Mouse (Mus musculus): ENCODE data around the gene Scaf8. TPM values are rescaled to one million over a fixed set of nuclear protein-coding genes. Genes with fewer than 3 reads are reported as not detected.

Scaf8 gene
- polyA plus RNA-seq, 1 experiment from 2014 or later: 13.7 TPM

- Histone ChIP-seq H3K36me3 (ENCODE audit: control insufficient read depth, insufficient read depth) (no peaks in the 10 kb centered on the region), H3K9me3 (replicated peaks; ENCODE audit: control insufficient read depth, low read length) (no peaks in the 10 kb centered on the region), H3K4me1 (ENCODE audit: control insufficient read depth, insufficient read depth, low read length) (no peaks in the 10 kb centered on the region), H3K27ac (ENCODE audit: low read length) (no peak overlapping the region), H3K27me3 (ENCODE audit: control insufficient read depth, insufficient read depth, low read length) (no peaks in the 10 kb centered on the region), H3K9ac (ENCODE audit: low read length) (no peak overlapping the region), H3K4me3 (ENCODE audit: low read length) (no peak overlapping the region), H3K4me2 (ENCODE audit: low read depth, low read length) (no peak overlapping the region)
- WGBS: 54% methylated on average over 4 of the region's 4 CpGs
- ATAC-seq (replicated peaks; ENCODE audit: extremely low read depth, insufficient read depth, low FRiP score): peak; percentile 73
Observed at GRCm38 (mm10) chr17:3224383-3225106, 109.8 kb downstream of the Scaf8 start.

GRCm38 (mm10) chr17:3230231-3231000 lies 115.6 kb downstream of the Scaf8 start:
- H3K27me3 ChIP-seq (ENCODE audit: control insufficient read depth, insufficient read depth, low read length): no peaks in the 10 kb centered on the region
- H3K27ac ChIP-seq (ENCODE audit: low read length): 0 out of 2 replicates have a peak overlapping the region, but pooled peaks have one; percentile 2
- peak overlapping the region; percentile 55 for H3K4me2 ChIP-seq (ENCODE audit: low read depth, low read length)
- no peak overlapping the region; the same call in none of the 2 replicates for H3K9ac ChIP-seq (ENCODE audit: low read length)
- 57% methylated on average over 17 of the region's 17 CpGs for WGBS
- 0 out of 2 replicates have a peak, but pooled peaks cover 5% of the 10 kb centered on the region for H3K4me1 ChIP-seq (ENCODE audit: control insufficient read depth, insufficient read depth, low read length)
- no peaks in the 10 kb centered on the region for H3K36me3 ChIP-seq (ENCODE audit: control insufficient read depth, insufficient read depth)
- H3K4me3 ChIP-seq (ENCODE audit: low read length): peak overlapping the region; percentile 38
- no peaks in the 10 kb centered on the region for H3K9me3 ChIP-seq (replicated peaks; ENCODE audit: control insufficient read depth, low read length)
- peak; percentile 78 for ATAC-seq (replicated peaks; ENCODE audit: extremely low read depth, insufficient read depth, low FRiP score)

GRCm38 (mm10) chr17:3232626-3233025 lies 117.9 kb downstream of the Scaf8 start:
- Histone ChIP-seq H3K27me3 (ENCODE audit: control insufficient read depth, insufficient read depth, low read length) (no peaks in the 10 kb centered on the region), H3K36me3 (ENCODE audit: control insufficient read depth, insufficient read depth) (peaks cover 4% of the 10 kb centered on the region), H3K4me2 (ENCODE audit: low read depth, low read length) (no peak overlapping the region), H3K27ac (ENCODE audit: low read length) (no peak overlapping the region), H3K4me1 (ENCODE audit: control insufficient read depth, insufficient read depth, low read length) (0 out of 2 replicates have a peak, but pooled peaks cover 5% of the 10 kb centered on the region), H3K9me3 (replicated peaks; ENCODE audit: control insufficient read depth, low read length) (no peaks in the 10 kb centered on the region), H3K9ac (ENCODE audit: low read length) (no peak overlapping the region), H3K4me3 (ENCODE audit: low read length) (no peak overlapping the region)
- ATAC-seq (replicated peaks; ENCODE audit: extremely low read depth, insufficient read depth, low FRiP score): no peak
- WGBS: 65% methylated on average over 5 of the region's 5 CpGs

GRCm38 (mm10) chr17:3243672-3244071 lies 128.9 kb downstream of the Scaf8 start:
- Histone ChIP-seq H3K36me3 (ENCODE audit: control insufficient read depth, insufficient read depth) (no peaks in the 10 kb centered on the region), H3K27me3 (ENCODE audit: control insufficient read depth, insufficient read depth, low read length) (no peaks in the 10 kb centered on the region), H3K4me1 (ENCODE audit: control insufficient read depth, insufficient read depth, low read length) (peaks cover 18% of the 10 kb centered on the region), H3K4me2 (ENCODE audit: low read depth, low read length) (no peak overlapping the region), H3K27ac (ENCODE audit: low read length) (no peak overlapping the region), H3K4me3 (ENCODE audit: low read length) (no peak overlapping the region), H3K9me3 (replicated peaks; ENCODE audit: control insufficient read depth, low read length) (no peaks in the 10 kb centered on the region), H3K9ac (ENCODE audit: low read length) (no peak overlapping the region)
- 89% methylated on average over 3 of the region's 3 CpGs for WGBS
- no peak for ATAC-seq (replicated peaks; ENCODE audit: extremely low read depth, insufficient read depth, low FRiP score)

GRCm38 (mm10) chr17:3244881-3245739 lies 130.3 kb downstream of the Scaf8 start:
- H3K4me2 ChIP-seq (ENCODE audit: low read depth, low read length): no peak overlapping the region
- H3K27me3 ChIP-seq (ENCODE audit: control insufficient read depth, insufficient read depth, low read length): no peaks in the 10 kb centered on the region
- H3K36me3 ChIP-seq (ENCODE audit: control insufficient read depth, insufficient read depth): no peaks in the 10 kb centered on the region
- WGBS: 50% methylated on average over 8 of the region's 8 CpGs
- no peaks in the 10 kb centered on the region for H3K9me3 ChIP-seq (replicated peaks; ENCODE audit: control insufficient read depth, low read length)
- no peak overlapping the region for H3K4me3 ChIP-seq (ENCODE audit: low read length)
- H3K4me1 ChIP-seq (ENCODE audit: control insufficient read depth, insufficient read depth, low read length): peaks cover 25% of the 10 kb centered on the region
- 0 out of 2 replicates have a peak, but pooled peaks have one; percentile 47 for ATAC-seq (replicated peaks; ENCODE audit: extremely low read depth, insufficient read depth, low FRiP score)
- no peak overlapping the region for H3K27ac ChIP-seq (ENCODE audit: low read length)
- no peak overlapping the region for H3K9ac ChIP-seq (ENCODE audit: low read length)

- no peak overlapping the region for H3K27ac ChIP-seq (ENCODE audit: low read length)
- WGBS: 32% methylated on average over 7 of the region's 7 CpGs
- H3K36me3 ChIP-seq (ENCODE audit: control insufficient read depth, insufficient read depth): no peaks in the 10 kb centered on the region
- H3K27me3 ChIP-seq (ENCODE audit: control insufficient read depth, insufficient read depth, low read length): no peaks in the 10 kb centered on the region
- no peak overlapping the region for H3K9ac ChIP-seq (ENCODE audit: low read length)
- H3K9me3 ChIP-seq (replicated peaks; ENCODE audit: control insufficient read depth, low read length): no peaks in the 10 kb centered on the region
- no peak overlapping the region for H3K4me2 ChIP-seq (ENCODE audit: low read depth, low read length)
- H3K4me3 ChIP-seq (ENCODE audit: low read length): no peak overlapping the region
- ATAC-seq (replicated peaks; ENCODE audit: extremely low read depth, insufficient read depth, low FRiP score): no peak
- H3K4me1 ChIP-seq (ENCODE audit: control insufficient read depth, insufficient read depth, low read length): peaks cover 21% of the 10 kb centered on the region
Observed at GRCm38 (mm10) chr17:3246665-3247370, 132.0 kb downstream of the Scaf8 start.

Other genes with a start within 250 kb of the Scaf8 start
- 3.5 and 3.9 TPM in 2 replicates for gene Tiam2, start 211.6 kb downstream of the Scaf8 start, polyA plus RNA-seq (2015; fragmentation: Nextera tagmentation; extraction: Ambion mirVana)